Mouse (Mus musculus) brain, embryonic 14.5 days (tissue): Measurements from ENCODE around the gene Ncbp3.

Experiments
- CTCF ChIP-seq: fragments of 200-500 bp; IDR thresholded peaks from 2 replicates; pipeline ENCODE4 v1.5.1; 2012; ENCODE audit warnings: inconsistent platforms, mild to moderate bottlenecking, moderate library complexity, borderline replicate concordance; ENCODE audit not compliant: insufficient read depth, insufficient read length; ENCODE audit errors: extremely low read depth
- POLR2A ChIP-seq: fragments of 200-500 bp; IDR thresholded peaks from 2 replicates; pipeline ENCODE4 v1.6.1; 2012; ENCODE audit warnings: mild to moderate bottlenecking, inconsistent platforms, borderline replicate concordance; ENCODE audit not compliant: poor library complexity, insufficient read depth, insufficient read length, severe bottlenecking; ENCODE audit errors: extremely low read depth

- TF ChIP-seq CTCF, result no peak
- TF ChIP-seq POLR2A, result no peak
Measured at GRCm38 (mm10) chr11:73048030-73048876, 670 bp downstream of the Ncbp3 start.
